Mouse (Mus musculus): ENCODE data around the gene Prkce. TPM values are rescaled to one million over a fixed set of nuclear protein-coding genes. Genes with fewer than 3 reads are reported as not detected.
"Not testable (repeated sequence)": the region's sequence is repeated elsewhere in the genome, so short reads cannot be mapped to it uniquely, and the experiment has no call there.

The Prkce gene
- polyA plus RNA-seq, 1 experiment from 2014 or later: 6.3 TPM

GRCm38 (mm10) chr17:86467291-86467898 is 299.8 kb downstream of the Prkce start:
- Histone ChIP-seq H3K36me3 (no peaks in the 10 kb centered on the region), H3K27me3 (replicated peaks) (no peaks in the 10 kb centered on the region), H3K9me3 (no peaks in the 10 kb centered on the region), H3K4me1 (peaks cover 22% of the 10 kb centered on the region), H3K27ac (no peak overlapping the region), H3K4me3 (replicated peaks) (no peak overlapping the region), H3K9ac (no peak overlapping the region), H3K4me2 (no peak overlapping the region)
- ATAC-seq (ENCODE audit: insufficient read depth, low FRiP score, low read depth): no peak
- WGBS: 42% methylated on average over 10 of the region's 10 CpGs

- no peak for ATAC-seq (ENCODE audit: insufficient read depth, low FRiP score, low read depth)
- 80% methylated on average over 5 of the region's 5 CpGs for WGBS
- no peaks in the 10 kb centered on the region for H3K9me3 ChIP-seq
- no peak overlapping the region for H3K9ac ChIP-seq
- no peaks in the 10 kb centered on the region for H3K27me3 ChIP-seq (replicated peaks)
- no peak overlapping the region for H3K27ac ChIP-seq
- no peak overlapping the region for H3K4me2 ChIP-seq
- peaks cover 22% of the 10 kb centered on the region for H3K4me1 ChIP-seq
- H3K4me3 ChIP-seq (replicated peaks): no peak overlapping the region
- no peaks in the 10 kb centered on the region for H3K36me3 ChIP-seq
Measured at GRCm38 (mm10) chr17:86467967-86468366, 300.4 kb downstream of the Prkce start.

DNA sequence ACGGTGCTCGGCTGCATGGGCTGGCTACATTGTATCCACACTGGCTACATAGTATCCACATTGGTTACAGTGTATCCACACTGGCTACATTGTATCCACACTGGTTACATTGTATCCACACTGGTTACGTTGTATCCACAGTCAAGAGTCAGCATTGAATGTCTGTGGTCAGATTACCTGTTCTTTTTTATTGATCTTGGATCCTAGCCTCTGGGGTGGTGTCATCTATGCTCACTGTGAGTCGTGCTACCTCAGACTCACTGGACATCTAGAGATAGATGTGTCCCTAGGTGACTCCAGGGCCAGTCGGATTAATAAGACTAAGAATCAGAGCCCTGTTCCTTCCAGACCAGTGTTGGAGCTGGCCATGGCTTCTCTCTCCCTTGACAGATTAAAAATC is 302.6 kb downstream of the Prkce start:
- H3K27me3 ChIP-seq (replicated peaks): no peaks in the 10 kb centered on the region
- H3K9ac ChIP-seq: no peak overlapping the region
- no peak overlapping the region for H3K27ac ChIP-seq
- H3K4me1 ChIP-seq: peaks cover 22% of the 10 kb centered on the region
- ATAC-seq (ENCODE audit: insufficient read depth, low FRiP score, low read depth): no peak
- H3K4me3 ChIP-seq (replicated peaks): no peak overlapping the region
- 79% methylated on average over 5 of the region's 5 CpGs for WGBS
- H3K36me3 ChIP-seq: no peaks in the 10 kb centered on the region
- H3K4me2 ChIP-seq: no peak overlapping the region
- no peaks in the 10 kb centered on the region for H3K9me3 ChIP-seq

DNA sequence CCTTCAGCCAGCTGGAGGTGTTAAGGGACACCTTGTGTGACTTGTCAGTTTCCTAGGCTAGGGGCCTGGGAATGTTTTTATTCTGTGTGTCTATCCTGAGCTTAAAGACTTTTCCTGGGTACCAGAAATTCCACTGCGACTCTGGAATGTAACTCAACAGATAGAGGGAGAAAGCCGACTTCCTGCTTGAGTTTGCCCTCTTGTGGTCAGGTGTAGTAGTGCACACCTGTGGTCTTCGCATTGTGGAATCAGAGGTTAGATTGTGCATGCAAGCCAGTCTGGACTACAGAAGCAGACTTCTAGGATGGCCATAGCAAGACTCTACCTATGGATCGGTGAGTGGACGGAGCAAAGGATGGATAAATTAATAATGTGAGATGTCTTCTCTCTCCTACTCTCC is 304.1 kb downstream of the Prkce start:
- Histone ChIP-seq H3K36me3 (no peaks in the 10 kb centered on the region), H3K4me1 (peaks cover 16% of the 10 kb centered on the region), H3K27me3 (replicated peaks) (no peaks in the 10 kb centered on the region), H3K27ac (no peak overlapping the region), H3K4me2 (no peak overlapping the region), H3K4me3 (replicated peaks) (no peak overlapping the region), H3K9me3 (no peaks in the 10 kb centered on the region), H3K9ac (no peak overlapping the region)
- WGBS: 44% methylated on average over 5 of the region's 5 CpGs
- ATAC-seq (ENCODE audit: insufficient read depth, low FRiP score, low read depth): no peak

- WGBS: 36% methylated on average over 10 of the region's 10 CpGs
- H3K27ac ChIP-seq: no peak overlapping the region
Measured at GRCm38 (mm10) chr17:86476674-86477073, 309.1 kb downstream of the Prkce start.

GRCm38 (mm10) chr17:86477401-86477800 is 309.8 kb downstream of the Prkce start:
- not testable (repeated sequence) for H3K4me3 ChIP-seq (replicated peaks); ATAC-seq (ENCODE audit: insufficient read depth, low FRiP score, low read depth); H3K9ac ChIP-seq; H3K36me3 ChIP-seq; H3K27me3 ChIP-seq (replicated peaks); H3K4me1 ChIP-seq; H3K9me3 ChIP-seq; H3K4me2 ChIP-seq; H3K27ac ChIP-seq

More at GRCm38 (mm10) chr17:86476674-86477073, 309.1 kb downstream of the Prkce start:
- Histone ChIP-seq H3K4me3 (replicated peaks) (no peak overlapping the region), H3K27me3 (replicated peaks) (no peaks in the 10 kb centered on the region), H3K36me3 (no peaks in the 10 kb centered on the region), H3K9me3 (no peaks in the 10 kb centered on the region), H3K9ac (no peak overlapping the region), H3K4me1 (no peaks in the 10 kb centered on the region), H3K4me2 (no peak overlapping the region)
- no peak for ATAC-seq (ENCODE audit: insufficient read depth, low FRiP score, low read depth)

- Histone ChIP-seq H3K4me1 (no peaks in the 10 kb centered on the region), H3K4me2 (no peak overlapping the region), H3K27me3 (replicated peaks) (no peaks in the 10 kb centered on the region), H3K36me3 (no peaks in the 10 kb centered on the region), H3K4me3 (replicated peaks) (no peak overlapping the region), H3K9me3 (no peaks in the 10 kb centered on the region), H3K9ac (no peak overlapping the region), H3K27ac (no peak overlapping the region)
- ATAC-seq (ENCODE audit: insufficient read depth, low FRiP score, low read depth): no peak
- WGBS: 73% methylated on average over 10 of the region's 10 CpGs
Measured at GRCm38 (mm10) chr17:86479406-86479805, 311.8 kb downstream of the Prkce start.

- 87% methylated on average over 10 of the region's 10 CpGs for WGBS
- no peak overlapping the region for H3K4me3 ChIP-seq (replicated peaks)
- H3K4me2 ChIP-seq: no peak overlapping the region
- no peaks in the 10 kb centered on the region for H3K4me1 ChIP-seq
- no peaks in the 10 kb centered on the region for H3K36me3 ChIP-seq
- H3K27ac ChIP-seq: no peak overlapping the region
- no peaks in the 10 kb centered on the region for H3K9me3 ChIP-seq
- no peak for ATAC-seq (ENCODE audit: insufficient read depth, low FRiP score, low read depth)
- no peak overlapping the region for H3K9ac ChIP-seq
- H3K27me3 ChIP-seq (replicated peaks): no peaks in the 10 kb centered on the region
Measured at GRCm38 (mm10) chr17:86482675-86483074, 315.1 kb downstream of the Prkce start.

GRCm38 (mm10) chr17:86484087-86484737 is 316.6 kb downstream of the Prkce start:
- Histone ChIP-seq H3K36me3 (no peaks in the 10 kb centered on the region), H3K27me3 (replicated peaks) (no peaks in the 10 kb centered on the region), H3K27ac (no peak overlapping the region), H3K4me1 (no peaks in the 10 kb centered on the region), H3K9me3 (no peaks in the 10 kb centered on the region), H3K4me3 (replicated peaks) (no peak overlapping the region), H3K4me2 (no peak overlapping the region), H3K9ac (no peak overlapping the region)
- peak; percentile 75 for ATAC-seq (ENCODE audit: insufficient read depth, low FRiP score, low read depth)
- 6% methylated on average over 3 of the region's 3 CpGs for WGBS

GRCm38 (mm10) chr17:86486657-86487056 is 319.1 kb downstream of the Prkce start:
- Histone ChIP-seq H3K4me2 (no peak overlapping the region), H3K36me3 (no peaks in the 10 kb centered on the region), H3K9ac (no peak overlapping the region), H3K4me1 (no peaks in the 10 kb centered on the region), H3K4me3 (replicated peaks) (no peak overlapping the region), H3K27ac (no peak overlapping the region), H3K9me3 (no peaks in the 10 kb centered on the region), H3K27me3 (replicated peaks) (no peaks in the 10 kb centered on the region)
- ATAC-seq (ENCODE audit: insufficient read depth, low FRiP score, low read depth): no peak
- 83% methylated on average over 5 of the region's 5 CpGs for WGBS

DNA sequence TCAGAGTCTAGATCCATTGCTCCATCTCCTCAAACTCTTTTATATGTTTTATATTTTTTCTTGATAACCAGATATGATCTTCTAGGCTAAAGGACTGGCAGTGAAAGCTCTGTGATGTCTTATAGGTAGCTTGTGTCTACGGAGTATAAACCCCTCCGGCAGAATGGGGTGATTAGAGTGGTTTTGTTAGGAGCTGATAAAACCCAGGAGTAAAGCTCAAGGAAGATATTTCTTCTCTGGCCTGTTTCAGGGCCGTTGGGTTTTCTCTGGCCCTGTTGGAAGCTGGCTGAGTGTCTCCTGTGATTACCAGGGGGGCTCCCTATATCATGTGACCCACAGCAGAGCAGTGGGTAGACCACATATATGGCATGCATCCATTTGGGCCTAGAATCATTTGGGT is 319.9 kb downstream of the Prkce start:
- no peak overlapping the region for H3K4me3 ChIP-seq (replicated peaks)
- no peak for ATAC-seq (ENCODE audit: insufficient read depth, low FRiP score, low read depth)
- H3K9me3 ChIP-seq: no peaks in the 10 kb centered on the region
- no peaks in the 10 kb centered on the region for H3K36me3 ChIP-seq
- WGBS: 75% methylated on average over 3 of the region's 3 CpGs
- H3K9ac ChIP-seq: no peak overlapping the region
- no peak overlapping the region for H3K4me2 ChIP-seq
- H3K4me1 ChIP-seq: no peaks in the 10 kb centered on the region
- H3K27ac ChIP-seq: no peak overlapping the region
- H3K27me3 ChIP-seq (replicated peaks): no peaks in the 10 kb centered on the region

GRCm38 (mm10) chr17:86489827-86490226 is 322.2 kb downstream of the Prkce start:
- no peak overlapping the region for H3K27ac ChIP-seq
- H3K4me2 ChIP-seq: no peak overlapping the region
- H3K4me1 ChIP-seq: 0 out of 2 replicates have a peak, but pooled peaks cover 4% of the 10 kb centered on the region
- WGBS: 85% methylated on average over 10 of the region's 10 CpGs
- H3K9ac ChIP-seq: no peak overlapping the region
- H3K9me3 ChIP-seq: no peaks in the 10 kb centered on the region
- ATAC-seq (ENCODE audit: insufficient read depth, low FRiP score, low read depth): no peak
- no peak overlapping the region for H3K4me3 ChIP-seq (replicated peaks)
- H3K36me3 ChIP-seq: no peaks in the 10 kb centered on the region
- no peaks in the 10 kb centered on the region for H3K27me3 ChIP-seq (replicated peaks)

All from stomach, embryonic 15.5 days (tissue).